Mouse (Mus musculus): ENCODE results near the gene Gm28171.
"Not testable (repeated sequence)": the region's sequence is repeated elsewhere in the genome, so short reads cannot be mapped to it uniquely, and the experiment has no call there.

The Gm28171 gene

DNA sequence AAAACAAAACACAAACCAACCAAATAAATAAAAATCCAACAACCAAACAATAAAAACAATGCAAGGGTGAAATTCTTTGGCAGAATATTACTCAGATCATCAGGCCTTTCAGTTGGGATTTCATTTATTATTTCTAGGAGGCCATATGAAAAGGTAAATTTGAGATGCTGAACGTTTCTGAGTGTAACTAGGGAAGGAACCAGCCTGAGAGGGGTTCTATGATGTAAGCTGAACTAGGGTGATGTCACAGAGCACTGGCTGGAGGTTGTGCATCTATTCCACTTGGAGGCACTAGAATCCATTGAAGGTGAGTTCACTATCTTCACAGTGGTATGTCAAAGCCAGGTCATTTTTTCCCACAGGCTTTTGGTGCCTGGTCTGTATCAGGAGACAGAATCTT lies at the start of gene Gm28171:
Gene Gm28171, plus strand, starts transcription at position 301 of the 400 bp plus-strand sequence.
- not testable (repeated sequence) for DNase-seq

All from cerebellum, postnatal 10 days (tissue).